Mouse (Mus musculus) lung, postnatal 0 days (tissue): ENCODE data around the gene Slc25a19.

Source experiments
- CTCF ChIP-seq: IDR thresholded peaks from 2 replicates; pipeline ENCODE4 v1.5.1; 2016; ENCODE audit warnings: antibody characterized with exemption, mild to moderate bottlenecking
- EP300 ChIP-seq: IDR thresholded peaks from 2 replicates; pipeline ENCODE4 v1.6.1; 2016; ENCODE audit warnings: antibody characterized with exemption, mild to moderate bottlenecking, control low read depth

- no peak for TF ChIP-seq CTCF
- no peak for TF ChIP-seq EP300
Measured at GRCm38 (mm10) chr11:115642705-115643104, 14.6 kb upstream of the Slc25a19 start.
